In the genomic region with DNA sequence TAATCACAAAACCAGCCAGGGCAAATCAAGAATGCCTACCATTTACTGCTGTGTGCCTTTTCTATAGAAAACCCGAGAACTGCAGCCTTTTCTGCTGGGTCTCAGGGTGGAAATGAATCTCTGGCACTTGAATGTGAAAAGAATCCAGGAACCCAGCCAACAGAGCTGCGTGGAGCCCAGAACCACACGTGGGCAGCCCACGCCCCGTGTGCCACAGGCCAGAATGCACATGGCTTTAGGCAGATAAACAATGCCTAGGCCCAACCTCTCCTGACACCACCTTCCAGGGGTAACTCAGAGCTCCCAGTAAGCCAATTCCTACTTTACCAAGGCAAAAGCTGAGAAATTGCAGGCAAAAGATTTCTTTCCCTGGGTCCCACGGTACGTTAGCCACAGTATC, we compare ENCODE assay signal across 8 mouse cellular contexts. TPM values are rescaled to one million over a fixed set of nuclear protein-coding genes. Genes with fewer than 3 reads are reported as not detected.
DNase-seq lines count a peak whose midpoint lies in the region; ATAC-seq and TF ChIP-seq lines count a peak whose summit lies in the region.
"Had no signal": no experiment of that assay in that cellular context is flagged by ENCODE, and none has a peak within 500 bp of the region (broad histone marks: within the 10 kb centered on the region; RNA-seq: fewer than 3 reads in every experiment).

No protein-coding gene starts in this region.

- H3K4me1 ChIP-seq in cortical plate, adult 2 months (ENCODE audit: control insufficient read depth, insufficient read depth, low read length) = peaks cover 5% of the 10 kb centered on the region; the same call in 1 of the 2 replicates
- H3K4me1 ChIP-seq in forebrain, embryonic 14.5 days (ENCODE audit: control insufficient read depth, insufficient read depth, low read length) = peaks cover 2% of the 10 kb centered on the region; the same call in 1 of the 2 replicates
- peaks cover 9% of the 10 kb centered on the region for H3K4me1 ChIP-seq in limb, embryonic 14.5 days (ENCODE audit: control insufficient read depth, insufficient read depth, low read length)

- peak overlapping the region; percentile 93 for H3K27ac ChIP-seq in cortical plate, adult 2 months (ENCODE audit: insufficient read depth, low read length)
- 0 out of 2 replicates have a peak overlapping the region, but pooled peaks have one; percentile 27 for H3K27ac ChIP-seq in forebrain, embryonic 14.5 days (ENCODE audit: low read depth, low read length)
- H3K27ac ChIP-seq in limb, embryonic 14.5 days (replicated peaks; ENCODE audit: low read depth, low read length) = peak overlapping the region; percentile 33; the same call in 1 of the 2 replicates

- no peaks in the 10 kb centered on the region for H3K27me3 ChIP-seq in forebrain, embryonic 14.5 days (replicated peaks; ENCODE audit: control insufficient read depth, insufficient read depth, low read length)
- H3K27me3 ChIP-seq in limb, embryonic 14.5 days (ENCODE audit: control insufficient read depth, insufficient read depth, low read length) = no peaks in the 10 kb centered on the region

- no peak for TF ChIP-seq CTCF in cortical plate, adult 2 months (IDR thresholded peaks at IDR 0.05; ENCODE audit: extremely low read depth, insufficient read depth, low read length)

- peak; percentile 70 for DNase-seq in layer of hippocampus, adult 11-12 months (ENCODE audit: low spot score)
- DNase-seq in layer of hippocampus, adult 9-10 months (ENCODE audit: low spot score) = no peak
- DNase-seq in forebrain, embryonic 14.5 days (ENCODE audit: low spot score) = peak; percentile 38
- no peak for DNase-seq in limb, embryonic 14.5 days (ENCODE audit: low spot score)
- no peak for DNase-seq in heart, adult 9 months (ENCODE audit: low spot score in 2 of 2)
- no peak for DNase-seq in retina, postnatal 1 day
- DNase-seq: heart, postnatal 10 days had no signal

- no peak for TF ChIP-seq POLR2A in cortical plate, adult 2 months (IDR thresholded peaks at IDR 0.05; ENCODE audit: extremely low read depth, insufficient read depth, low read length)
- no peak for TF ChIP-seq POLR2A in limb, embryonic 14.5 days (IDR thresholded peaks at IDR 0.05; ENCODE audit: borderline replicate concordance, extremely low read depth, insufficient read depth, insufficient read length)

- 49% methylated on average over 7 of the region's 7 CpGs for WGBS in forebrain, embryonic 14.5 days
- 65% methylated on average over 7 of the region's 7 CpGs for WGBS in limb, embryonic 14.5 days

- ATAC-seq in forebrain, embryonic 14.5 days = no peak
- no peak for ATAC-seq in limb, embryonic 14.5 days (ENCODE audit: low FRiP score, low read depth)

- no peaks in the 10 kb centered on the region for H3K9me3 ChIP-seq in forebrain, embryonic 14.5 days (replicated peaks; ENCODE audit: control insufficient read depth, low read length)
- H3K9me3 ChIP-seq in limb, embryonic 14.5 days (ENCODE audit: control insufficient read depth, low read length) = no peaks in the 10 kb centered on the region

- H3K36me3 ChIP-seq in forebrain, embryonic 14.5 days (ENCODE audit: control insufficient read depth, insufficient read depth, low read length) = no peaks in the 10 kb centered on the region
- no peaks in the 10 kb centered on the region for H3K36me3 ChIP-seq in limb, embryonic 14.5 days (ENCODE audit: control insufficient read depth, insufficient read depth, low read length)

- H3K4me3 ChIP-seq in cortical plate, adult 2 months (ENCODE audit: insufficient read depth, low read length) = no peak overlapping the region
- no peak overlapping the region for H3K4me3 ChIP-seq in forebrain, embryonic 14.5 days (ENCODE audit: low read depth, low read length)
- no peak overlapping the region for H3K4me3 ChIP-seq in limb, embryonic 14.5 days (replicated peaks; ENCODE audit: low read length)

- no peak overlapping the region for H3K9ac ChIP-seq in forebrain, embryonic 14.5 days (ENCODE audit: low read length)
- H3K9ac ChIP-seq in limb, embryonic 14.5 days (ENCODE audit: low read depth, low read length, severe bottlenecking) = peak overlapping the region; percentile 7; the same call in 1 of the 2 replicates

- no peak overlapping the region for H3K4me2 ChIP-seq in forebrain, embryonic 14.5 days (ENCODE audit: low read length)
- no peak overlapping the region for H3K4me2 ChIP-seq in limb, embryonic 14.5 days (replicated peaks; ENCODE audit: low read depth, low read length, severe bottlenecking)

RNA-seq across cellular contexts. Expression of gene Clmn, which starts 5.7 kb away (rescaled TPM):
- 20.6 and 21.2 TPM in 2 replicates for polyA plus RNA-seq in cortical plate, adult 2 months (2012; rRNA removed)
- polyA plus RNA-seq in forebrain, embryonic 14.5 days (2014; fragmentation: Nextera tagmentation; extraction: Ambion mirVana) = 0.33 and 0.72 TPM in 2 replicates
- polyA plus RNA-seq in limb, embryonic 14.5 days (2012; rRNA removed) = 8.1 and 9.0 TPM in 2 replicates
- 2.9 and 3.9 TPM in 2 replicates for polyA plus RNA-seq in limb, embryonic 14.5 days (2014; fragmentation: Nextera tagmentation; extraction: Ambion mirVana)

Comparison
In these comparisons a context has a peak if more than half of its experiments do, and no peak if none do; other contexts are left out.
1. DNase-seq: peak in layer of hippocampus, adult 11-12 months (single experiment) and forebrain, embryonic 14.5 days (single experiment); none in layer of hippocampus, adult 9-10 months (single experiment), limb, embryonic 14.5 days (single experiment), heart, adult 9 months (0 of 2) and retina, postnatal 1 day (single experiment).
2. H3K27ac ChIP-seq: peak in every context shown above with its lines; median percentile 93 in cortical plate, adult 2 months; 33 in limb, embryonic 14.5 days; 27 in forebrain, embryonic 14.5 days.